ENCODE assay signal across 10 mouse cellular contexts in the genomic region with DNA sequence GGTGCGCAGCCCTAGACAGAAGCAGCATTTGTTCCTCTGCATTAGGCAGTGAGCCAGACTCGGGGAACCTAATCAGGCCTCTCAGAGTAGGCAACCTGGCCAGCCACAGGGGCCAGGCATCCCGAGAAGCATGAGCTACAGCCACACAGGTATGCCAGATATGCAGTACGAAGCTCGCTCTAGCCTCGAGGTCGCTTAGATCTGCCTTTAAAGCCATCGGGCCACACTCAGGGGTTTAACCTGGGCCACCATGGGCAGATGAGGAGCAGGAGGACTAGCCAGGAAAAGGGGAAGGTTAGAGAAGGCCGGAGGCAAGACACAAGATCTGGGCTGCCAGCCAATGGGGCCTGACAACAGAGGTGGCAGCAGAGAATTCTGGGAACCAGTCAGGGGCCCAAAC. TPM values are rescaled to one million over a fixed set of nuclear protein-coding genes. Genes with fewer than 3 reads are reported as not detected.
DNase-seq lines count a peak whose midpoint lies in the region; ATAC-seq lines count a peak whose summit lies in the region.
"Had no signal": no experiment of that assay in that cellular context is flagged by ENCODE, and none has a peak within 500 bp of the region (broad histone marks: within the 10 kb centered on the region; RNA-seq: fewer than 3 reads in every experiment).

No protein-coding gene starts in this region.

- no peaks in the 10 kb centered on the region for H3K9me3 ChIP-seq in heart, embryonic 15.5 days (replicated peaks)
- H3K9me3 ChIP-seq in midbrain, embryonic 13.5 days: no peaks in the 10 kb centered on the region

- peaks cover 54% of the 10 kb centered on the region for H3K4me1 ChIP-seq in heart, embryonic 15.5 days (replicated peaks)
- H3K4me1 ChIP-seq in midbrain, embryonic 13.5 days (replicated peaks): peaks cover 8% of the 10 kb centered on the region; the same call in 1 of the 2 replicates

- H3K27me3 ChIP-seq in heart, embryonic 15.5 days: no peaks in the 10 kb centered on the region
- H3K27me3 ChIP-seq in midbrain, embryonic 13.5 days: no peaks in the 10 kb centered on the region
- H3K27me3 ChIP-seq: Patski had no signal

- H3K27ac ChIP-seq in heart, embryonic 15.5 days: peak overlapping the region; percentile 70
- no peak overlapping the region for H3K27ac ChIP-seq in midbrain, embryonic 13.5 days

- DNase-seq in layer of hippocampus, postnatal 10 days (ENCODE audit: low spot score in 2 of 2): peak; percentile 35 to 47
- DNase-seq in layer of hippocampus, adult 9-11 months: no peak
- DNase-seq in cerebellum, adult 9-11 months: peak; percentile 76
- DNase-seq in lung, postnatal 4 days: peak; percentile 44 to 64
- no peak for DNase-seq in spleen, postnatal 14 days (ENCODE audit: low spot score in 2 of 2)
- no peak for DNase-seq in ovary, postnatal 36 days (ENCODE audit: low spot score)
- DNase-seq: right cerebral cortex, adult 18-20 months had no signal

- H3K4me3 ChIP-seq in heart, embryonic 15.5 days: no peak overlapping the region
- no peak overlapping the region for H3K4me3 ChIP-seq in midbrain, embryonic 13.5 days (replicated peaks)

- no peak overlapping the region for H3K9ac ChIP-seq in heart, embryonic 15.5 days
- H3K9ac ChIP-seq in midbrain, embryonic 13.5 days (replicated peaks): no peak overlapping the region

- 42% methylated on average over 9 of the region's 9 CpGs for WGBS in heart, embryonic 15.5 days
- WGBS in midbrain, embryonic 13.5 days: 90% methylated on average over 9 of the region's 9 CpGs

- no peak overlapping the region for H3K4me2 ChIP-seq in heart, embryonic 15.5 days
- H3K4me2 ChIP-seq in midbrain, embryonic 13.5 days (replicated peaks): no peak overlapping the region

- H3K36me3 ChIP-seq in heart, embryonic 15.5 days: no peaks in the 10 kb centered on the region; the same call in 1 of the 2 replicates
- H3K36me3 ChIP-seq in midbrain, embryonic 13.5 days: peaks cover 17% of the 10 kb centered on the region

- ATAC-seq in heart, embryonic 15.5 days (replicated peaks; ENCODE audit: insufficient number of reproducible peaks, insufficient read depth, low FRiP score, low read depth): peak; percentile 36; the same call in 1 of the 2 replicates
- no peak for ATAC-seq in midbrain, embryonic 13.5 days
- ATAC-seq: Patski had no signal

RNA-seq across cellular contexts. Expression of a gene that starts 22.1 kb away (rescaled TPM):
- 100 to 1,000 TPM; 127 to 128 TPM for total RNA-seq in layer of hippocampus, postnatal 10 days (2021)
- 128 and 135 TPM in 2 replicates for polyA plus RNA-seq in heart, embryonic 15.5 days (2015; fragmentation: Nextera tagmentation; extraction: Ambion mirVana)
- 121 and 129 TPM in 2 replicates for polyA plus RNA-seq in midbrain, embryonic 13.5 days (2015; fragmentation: Nextera tagmentation; extraction: Ambion mirVana)

Comparison
In these comparisons a context has a peak if more than half of its experiments do, and no peak if none do; other contexts are left out.
1. DNase-seq: peak in layer of hippocampus, postnatal 10 days (2 of 2), cerebellum, adult 9-11 months (single experiment) and lung, postnatal 4 days (2 of 2); none in layer of hippocampus, adult 9-11 months (single experiment), spleen, postnatal 14 days (0 of 2) and ovary, postnatal 36 days (single experiment).